Mouse (Mus musculus) adrenal gland, adult (tissue): ENCODE measurements around the gene Rab7b.

ENCODE experiments used
- DNase-seq, 2 experiments: peaks; one replicate each; pipeline ENCODE4 v3.0.0; 2022 to 2023; ENCODE audit warnings: low spot score in 1 of 2; ENCODE audit not compliant: inconsistent age in 2 of 2

Gene Rab7b

GRCm38 (mm10) chr1:131764581-131765338, 76.3 kb downstream of the Rab7b start:
- DNase-seq: peak in 1 of 2 experiments; percentile 81
